Mouse (Mus musculus) retina, adult 2 months (tissue): Measurements from ENCODE around the gene Klhl21.

ENCODE experiments used
- DNase-seq: peaks from one replicate; pipeline ENCODE4 v3.0.0-alpha.2; 2012; ENCODE audit warnings: low read depth, low spot score

Klhl21 gene

GRCm38 (mm10) chr4:151995371-151996172 is 13.0 kb upstream of the Klhl21 start:
- no peak for DNase-seq

GRCm38 (mm10) chr4:151996173-151996950 is 12.2 kb upstream of the Klhl21 start, which contains the start of gene Phf13:
Gene Phf13, minus strand, starts transcription at chr4:151996258.
- DNase-seq = peak; percentile 96

- no peak for DNase-seq
Observed at GRCm38 (mm10) chr4:151996951-151997222, 11.7 kb upstream of the Klhl21 start.

- DNase-seq = no peak
Observed at GRCm38 (mm10) chr4:151997701-151998100, 10.9 kb upstream of the Klhl21 start.

- no peak for DNase-seq
Observed at GRCm38 (mm10) chr4:151999481-151999880, 9.1 kb upstream of the Klhl21 start.

- DNase-seq = no peak
Observed at GRCm38 (mm10) chr4:152000906-152001305, 7.7 kb upstream of the Klhl21 start.

- no peak for DNase-seq
Observed at GRCm38 (mm10) chr4:152001335-152001734, 7.3 kb upstream of the Klhl21 start.

- DNase-seq = no peak
Observed at GRCm38 (mm10) chr4:152002063-152002462, 6.5 kb upstream of the Klhl21 start.

GRCm38 (mm10) chr4:152006137-152006536 is 2.5 kb upstream of the Klhl21 start:
- no peak for DNase-seq

- DNase-seq = no peak
Observed at GRCm38 (mm10) chr4:152006812-152007211, 1.8 kb upstream of the Klhl21 start.

- DNase-seq = no peak
Observed at GRCm38 (mm10) chr4:152007481-152008147, 989 bp upstream of the Klhl21 start.

GRCm38 (mm10) chr4:152008148-152008500 is 479 bp upstream of the Klhl21 start:
- DNase-seq = no peak

GRCm38 (mm10) chr4:152009076-152010051 is 761 bp downstream of the Klhl21 start:
- no peak for DNase-seq

GRCm38 (mm10) chr4:152010091-152010706 is 1.6 kb downstream of the Klhl21 start:
- no peak for DNase-seq

- DNase-seq = peak; percentile 46
Observed at GRCm38 (mm10) chr4:152010707-152011134, 2.1 kb downstream of the Klhl21 start.

GRCm38 (mm10) chr4:152011171-152011760 is 2.7 kb downstream of the Klhl21 start:
- DNase-seq = no peak

- no peak for DNase-seq
Observed at GRCm38 (mm10) chr4:152012109-152012508, 3.5 kb downstream of the Klhl21 start.

- no peak for DNase-seq
Observed at GRCm38 (mm10) chr4:152013036-152013813, 4.6 kb downstream of the Klhl21 start.

- DNase-seq = no peak
Observed at GRCm38 (mm10) chr4:152019073-152019472, 10.5 kb downstream of the Klhl21 start.

GRCm38 (mm10) chr4:152020024-152020423 is 11.4 kb downstream of the Klhl21 start:
- no peak for DNase-seq
